Mouse (Mus musculus) spleen, postnatal 0 days (tissue): ENCODE results near the gene Nfkbib. TPM values are rescaled to one million over a fixed set of nuclear protein-coding genes. Genes with fewer than 3 reads are reported as not detected.

Source experiments
- polyA plus RNA-seq: library from polyadenylated mRNA; unstranded; fragments of >200 nt; fragmentation: Nextera tagmentation; extraction: Ambion mirVana; gene quantifications from 2 replicates; pipeline ENCODE4 v1.2.1, GENCODE M21; 2015

Gene Nfkbib
- 29.1 and 31.6 TPM in 2 replicates for polyA plus RNA-seq

DNA sequence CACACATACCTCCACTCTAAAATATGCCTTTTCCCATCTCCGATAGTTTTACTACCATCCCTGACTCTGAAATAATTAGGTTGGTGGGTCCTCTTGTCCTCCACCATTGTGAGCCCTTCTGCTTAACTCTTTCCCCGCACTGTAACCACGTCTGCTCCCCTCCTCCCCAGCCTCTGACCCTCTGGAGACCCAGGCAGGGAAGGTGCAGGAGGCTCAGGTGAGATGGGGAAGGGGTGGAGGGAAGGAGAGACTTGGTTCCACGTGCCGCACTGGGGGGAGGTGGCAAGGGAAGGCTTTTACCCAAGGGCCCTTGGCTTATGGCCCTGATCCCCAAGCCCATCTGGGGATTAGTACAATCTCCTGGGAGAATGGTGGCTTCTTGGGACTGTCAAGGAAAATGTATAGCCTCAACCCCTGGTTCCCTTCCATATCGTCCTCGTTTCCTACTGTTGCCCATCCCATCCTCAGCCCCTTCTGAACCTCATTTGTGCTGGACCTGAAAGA lies at the start of gene Nfkbib:
Gene Nfkbib, minus strand, starts transcription at position 51 of the 504 bp plus-strand sequence.

GRCm38 (mm10) chr7:28808221-28808941 lies 41.1 kb upstream of the Nfkbib start, which contains the start of gene Hnrnpl:
Hnrnpl (plus strand) TSS chr7:28808541.

DNA sequence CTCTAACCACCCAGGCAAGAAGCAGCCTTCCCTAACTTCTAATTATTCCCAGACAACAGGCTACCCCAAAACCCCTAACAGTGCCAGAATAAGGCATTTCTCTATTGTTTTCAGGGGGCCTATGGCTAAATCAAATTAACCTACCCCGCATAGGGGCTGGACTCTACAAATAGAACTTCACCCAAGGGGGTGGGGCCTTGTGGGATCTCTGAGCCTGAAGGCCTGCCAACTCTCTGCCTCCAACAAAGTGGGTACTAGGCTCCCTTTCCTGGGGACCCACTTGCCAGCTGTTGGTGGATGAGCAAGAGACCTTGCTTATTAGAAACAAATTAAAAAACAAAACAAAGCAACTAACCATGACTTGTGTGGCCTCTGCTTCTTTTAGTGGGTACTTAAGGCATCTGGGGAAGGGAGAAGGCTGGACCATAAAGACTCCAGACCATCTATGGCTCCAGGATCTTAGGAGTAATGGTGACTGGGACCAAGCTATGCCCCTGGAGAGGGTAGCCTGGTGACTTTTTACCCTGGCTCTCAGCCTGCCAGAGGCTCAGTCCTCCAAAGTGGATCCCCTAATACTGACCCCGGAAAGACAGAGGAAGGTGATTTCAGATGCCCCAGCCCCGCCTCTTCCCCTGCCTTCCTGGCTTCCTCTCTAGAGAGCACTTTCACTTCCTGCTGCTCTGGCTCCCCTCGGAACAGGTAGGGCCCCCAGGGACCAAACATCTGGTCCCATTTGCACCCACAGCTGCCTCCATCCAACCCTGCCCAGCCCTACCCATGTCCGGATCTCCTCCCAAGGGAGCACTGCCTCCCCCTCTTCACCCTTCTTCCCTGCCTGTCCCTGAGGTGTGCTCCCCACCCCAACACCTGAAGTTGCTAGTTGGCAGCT lies 21.2 kb upstream of the Nfkbib start, which contains the start of gene Rinl:
Gene Rinl, plus strand, starts transcription at position 663 of the 889 bp plus-strand sequence.

DNA sequence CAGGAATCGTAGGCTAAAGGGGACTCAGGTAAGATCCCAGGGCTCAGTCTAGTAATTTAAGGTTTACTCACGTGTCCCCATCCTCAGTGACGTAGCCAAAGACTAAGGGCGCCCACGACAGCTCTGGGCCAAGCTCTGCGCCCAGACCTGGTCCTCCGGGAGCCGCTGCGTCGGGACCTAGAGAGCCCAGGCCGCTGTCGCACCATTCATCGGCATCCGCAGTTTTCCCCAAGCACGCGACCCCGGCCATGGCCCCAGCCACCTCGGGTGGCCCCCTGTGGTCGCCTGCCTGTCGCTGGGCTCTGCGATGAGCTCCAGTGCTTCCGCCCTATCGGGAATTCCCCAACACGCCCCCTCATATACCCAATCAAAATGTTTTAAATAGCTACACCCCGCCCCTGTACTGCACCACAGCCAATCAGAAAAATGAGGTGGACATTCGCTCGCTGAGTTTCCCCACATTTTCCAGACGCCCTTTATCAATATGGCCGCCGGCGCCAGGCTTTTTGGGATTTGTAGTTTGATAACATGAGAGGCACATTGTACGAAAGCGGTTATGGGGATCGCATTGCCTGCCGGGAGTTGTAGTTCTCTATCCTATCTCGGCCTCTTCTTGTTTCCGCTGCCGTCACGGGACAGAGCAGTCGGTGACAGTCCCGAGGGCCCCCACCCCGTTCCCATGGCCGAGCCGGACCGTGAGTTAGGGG lies 986 bp downstream of the Nfkbib start, which contains the start of gene Sirt2:
Gene Sirt2, plus strand, starts transcription at position 563 of the 707 bp plus-strand sequence.

DNA sequence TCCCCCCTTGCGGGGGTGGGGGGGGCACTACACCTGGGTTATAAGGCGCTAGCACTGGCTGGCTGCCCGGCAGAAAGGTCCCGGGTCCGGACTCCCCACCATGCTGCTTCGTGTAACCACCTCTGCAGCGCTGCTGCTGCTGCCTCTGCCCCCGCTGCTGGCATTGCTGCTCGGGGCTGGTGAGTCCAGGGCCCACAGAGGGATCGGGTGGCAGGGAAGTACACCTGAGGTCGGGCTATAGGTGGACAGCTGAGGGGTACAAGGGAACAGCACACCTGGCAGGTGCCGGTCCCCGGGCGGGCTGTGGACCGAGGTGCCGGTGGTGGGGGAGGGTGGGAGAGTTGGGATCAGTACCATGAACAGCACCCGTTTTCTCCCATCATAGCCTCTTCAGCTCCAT lies 11.2 kb downstream of the Nfkbib start, which contains the start of gene Ccer2:
Gene Ccer2, plus strand, starts transcription at position 96 of the 400 bp plus-strand sequence.

GRCm38 (mm10) chr7:28741709-28742438 lies 25.4 kb downstream of the Nfkbib start, which contains the start of the genes Mrps12 and Sars2:
Mrps12 (minus strand) TSS chr7:28741820.
Sars2 (plus strand) TSS chr7:28741992.

GRCm38 (mm10) chr7:28716590-28717281 lies 50.6 kb downstream of the Nfkbib start, which contains the start of gene Fbxo17:
Fbxo17 (plus strand) TSS chr7:28716804.

Other genes with a start within 250 kb of the Nfkbib start
- gene Ifnl3, start 244.7 kb downstream of the Nfkbib start, polyA plus RNA-seq: not detected in 2 replicates
- gene Sycn, start 226.6 kb downstream of the Nfkbib start, polyA plus RNA-seq: 25.7 and 72.8 TPM in 2 replicates
- gene Nccrp1, start 220.3 kb downstream of the Nfkbib start, polyA plus RNA-seq: not detected in 2 replicates
- 6.6 and 8.0 TPM in 2 replicates for gene Samd4b, start 169.4 kb downstream of the Nfkbib start, polyA plus RNA-seq
- 8.8 and 9.8 TPM in 2 replicates for gene Pak4, start 169.3 kb downstream of the Nfkbib start, polyA plus RNA-seq
- not detected in 2 replicates for gene Acp7, start 136.2 kb downstream of the Nfkbib start, polyA plus RNA-seq
- gene Fbxo27, start 74.7 kb downstream of the Nfkbib start, polyA plus RNA-seq: 0.30 and 1.4 TPM in 2 replicates
- gene Fbxo17, start 50.7 kb downstream of the Nfkbib start, polyA plus RNA-seq: 3.4 and 4.0 TPM in 2 replicates
- gene Mrps12, start 25.7 kb downstream of the Nfkbib start, polyA plus RNA-seq: 95.7 and 96.0 TPM in 2 replicates
- 12.4 and 13.7 TPM in 2 replicates for gene Sars2, start 25.5 kb downstream of the Nfkbib start, polyA plus RNA-seq
- not detected in 2 replicates for gene Ccer2, start 11.3 kb downstream of the Nfkbib start, polyA plus RNA-seq
- 32.7 and 34.8 TPM in 2 replicates for gene Sirt2, start 777 bp downstream of the Nfkbib start, polyA plus RNA-seq
- gene Rinl, start 21.5 kb upstream of the Nfkbib start, polyA plus RNA-seq: 21.2 and 30.9 TPM in 2 replicates
- 185 and 205 TPM in 2 replicates for gene Hnrnpl, start 41.0 kb upstream of the Nfkbib start, polyA plus RNA-seq
- 119 and 141 TPM in 2 replicates for gene Ech1, start 57.7 kb upstream of the Nfkbib start, polyA plus RNA-seq
- 9.9 and 12.8 TPM in 2 replicates for gene Lgals4, start 66.3 kb upstream of the Nfkbib start, polyA plus RNA-seq
- gene Lgals7, start 96.3 kb upstream of the Nfkbib start, polyA plus RNA-seq: 4.4 and 4.8 TPM in 2 replicates
- 0.26 and 0.55 TPM in 2 replicates for gene Capn12, start 113.9 kb upstream of the Nfkbib start, polyA plus RNA-seq
- gene Actn4, start 194.8 kb upstream of the Nfkbib start, polyA plus RNA-seq: 114 and 117 TPM in 2 replicates
- 346 and 382 TPM in 2 replicates for gene Eif3k, start 214.4 kb upstream of the Nfkbib start, polyA plus RNA-seq
- 50.9 and 57.2 TPM in 2 replicates for gene Map4k1, start 214.5 kb upstream of the Nfkbib start, polyA plus RNA-seq